Mouse (Mus musculus) stomach, postnatal 0 days (tissue): Measurements from ENCODE around the gene Wdsub1. TPM values are rescaled to one million over a fixed set of nuclear protein-coding genes. Genes with fewer than 3 reads are reported as not detected.

Source experiments
- ATAC-seq: fragments of 200-750 bp; cut with Nextera tagmentation; 2 replicates; pipeline ENCODE4 v1.8.0; 2017; ENCODE audit not compliant: low FRiP score, low TSS enrichment
- DNase-seq: peaks from one replicate; pipeline ENCODE4 v3.0.0-alpha.2; 2016; ENCODE audit warnings: low spot score
- H3K27ac ChIP-seq: fragments of 300-500 bp; sonication (generic); replicated peaks from 2 replicates; pipeline ENCODE4 v1.5.1; 2014; ENCODE audit warnings: mild to moderate bottlenecking, control low read depth
- H3K27me3 ChIP-seq: fragments of 300-500 bp; sonication (generic); 2 replicates; pipeline ENCODE4 v1.6.1; 2014; ENCODE audit warnings: low read length; ENCODE audit not compliant: control insufficient read depth, insufficient read depth
- H3K36me3 ChIP-seq: fragments of 300-500 bp; sonication (generic); 2 replicates; pipeline ENCODE4 v1.6.1; 2014; ENCODE audit warnings: low read length, mixed read lengths; ENCODE audit not compliant: control insufficient read depth, insufficient read depth
- H3K4me1 ChIP-seq: fragments of 300-500 bp; sonication (generic); replicated peaks from 2 replicates; pipeline ENCODE4 v1.6.1; 2014; ENCODE audit warnings: antibody characterized with exemption; ENCODE audit not compliant: control insufficient read depth, insufficient read depth
- H3K4me2 ChIP-seq: fragments of 300-500 bp; sonication (generic); replicated peaks from 2 replicates; pipeline ENCODE4 v1.6.1; 2014; ENCODE audit warnings: low read depth, mild to moderate bottlenecking, control low read depth, moderate library complexity
- H3K4me3 ChIP-seq: fragments of 300-500 bp; sonication (generic); 2 replicates; pipeline ENCODE4 v1.5.1; 2014; ENCODE audit warnings: low read depth, low read length, control low read depth
- H3K9ac ChIP-seq: fragments of 300-500 bp; sonication (generic); 2 replicates; pipeline ENCODE4 v1.6.1; 2014; ENCODE audit warnings: mild to moderate bottlenecking, low read length, control low read depth, mixed read lengths
- H3K9me3 ChIP-seq: fragments of 300-500 bp; sonication (generic); 2 replicates; pipeline ENCODE4 v1.6.1; 2016; ENCODE audit warnings: low read length; ENCODE audit not compliant: control insufficient read depth
- CTCF ChIP-seq: IDR thresholded peaks from 2 replicates; pipeline ENCODE4 v1.5.1; 2016; ENCODE audit warnings: antibody characterized with exemption, low read depth, mild to moderate bottlenecking, moderate library complexity
- EP300 ChIP-seq: optimal IDR thresholded peaks from 2 replicates; pipeline ENCODE3; 2016; ENCODE audit warnings: antibody characterized with exemption
- WGBS: fragments of 180-500 bp; shearing (Covaris S2); extraction: QIAGEN DNeasy Blood & Tissue Kit; methylation state at CpG from one replicate; pipeline ENCODE4 v1.1.7; 2014; 5-methylcytosine and 5-hydroxymethylcytosine counted together
- polyA plus RNA-seq: library from polyadenylated mRNA; unstranded; fragments of >200 nt; fragmentation: Nextera tagmentation; extraction: Ambion mirVana; gene quantifications from 2 replicates; pipeline ENCODE4 v1.2.1, GENCODE M21; 2015

The Wdsub1 gene
- polyA plus RNA-seq, 1 experiment from 2014 or later, result 37.2 TPM

GRCm38 (mm10) chr2:59812641-59813040, 69.8 kb downstream of the Wdsub1 start:
- Histone ChIP-seq H3K27me3 (no peaks in the 10 kb centered on the region), H3K4me2 (no peak overlapping the region), H3K27ac (no peak overlapping the region), H3K4me1 (no peaks in the 10 kb centered on the region), H3K4me3 (no peak overlapping the region), H3K36me3 (peaks cover 14% of the 10 kb centered on the region; the same call in 1 of the 2 replicates), H3K9me3 (no peaks in the 10 kb centered on the region), H3K9ac (no peak overlapping the region)
- no peak for ATAC-seq
- DNase-seq, result no peak
- TF ChIP-seq CTCF, result no peak
- TF ChIP-seq EP300, result no peak
- 97% methylated on average over 1 of the region's 1 CpGs for WGBS

GRCm38 (mm10) chr2:59811247-59811646, 71.1 kb downstream of the Wdsub1 start:
- H3K27ac ChIP-seq, result peak overlapping the region; percentile 30; the same call in 1 of the 2 replicates
- no peaks in the 10 kb centered on the region for H3K27me3 ChIP-seq
- H3K4me3 ChIP-seq, result no peak overlapping the region
- no peak for ATAC-seq
- peaks cover 13% of the 10 kb centered on the region for H3K36me3 ChIP-seq
- no peak for TF ChIP-seq EP300
- TF ChIP-seq CTCF, result no peak
- H3K9ac ChIP-seq, result no peak overlapping the region
- no peak for DNase-seq
- no peaks in the 10 kb centered on the region for H3K9me3 ChIP-seq
- WGBS, result 50% methylated on average over 1 of the region's 1 CpGs
- H3K4me2 ChIP-seq, result no peak overlapping the region
- no peaks in the 10 kb centered on the region for H3K4me1 ChIP-seq

DNA sequence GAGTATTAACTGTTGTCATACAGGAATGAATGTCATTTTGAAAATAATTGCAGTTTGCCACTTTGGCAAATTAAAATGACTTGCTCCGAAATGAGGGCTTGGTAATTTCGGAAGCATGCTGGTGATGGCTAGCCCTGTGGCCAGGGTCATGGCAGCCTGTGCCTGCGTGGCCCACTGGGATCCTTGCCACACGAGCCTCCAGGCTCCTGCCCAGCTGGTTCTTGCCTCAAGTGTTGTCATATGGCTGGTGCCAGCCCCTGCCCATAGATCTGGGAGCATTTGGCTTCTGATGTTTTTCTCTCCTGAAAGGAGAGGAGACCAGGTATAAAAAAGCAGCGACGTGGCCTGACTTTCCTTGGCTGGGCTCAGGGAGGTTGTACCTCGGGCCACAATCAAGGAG, 72.4 kb downstream of the Wdsub1 start:
- H3K9ac ChIP-seq, result no peak overlapping the region
- no peaks in the 10 kb centered on the region for H3K27me3 ChIP-seq
- DNase-seq (no peak), ATAC-seq (no peak)
- no peak overlapping the region for H3K27ac ChIP-seq
- no peak overlapping the region for H3K4me2 ChIP-seq
- H3K36me3 ChIP-seq, result peaks cover 18% of the 10 kb centered on the region
- TF ChIP-seq EP300, result no peak
- 88% methylated on average over 7 of the region's 7 CpGs for WGBS
- H3K9me3 ChIP-seq, result no peaks in the 10 kb centered on the region
- H3K4me1 ChIP-seq, result no peaks in the 10 kb centered on the region
- H3K4me3 ChIP-seq, result no peak overlapping the region

GRCm38 (mm10) chr2:59808608-59809007, 73.8 kb downstream of the Wdsub1 start:
- DNase-seq (no peak), ATAC-seq (no peak)
- Histone ChIP-seq H3K4me3 (no peak overlapping the region), H3K27me3 (no peaks in the 10 kb centered on the region), H3K4me1 (no peaks in the 10 kb centered on the region), H3K27ac (no peak overlapping the region), H3K4me2 (no peak overlapping the region), H3K9me3 (no peaks in the 10 kb centered on the region), H3K36me3 (peaks cover 18% of the 10 kb centered on the region), H3K9ac (no peak overlapping the region)
- TF ChIP-seq EP300 (no peak), CTCF (no peak)
- 89% methylated on average over 4 of the region's 4 CpGs for WGBS

DNA sequence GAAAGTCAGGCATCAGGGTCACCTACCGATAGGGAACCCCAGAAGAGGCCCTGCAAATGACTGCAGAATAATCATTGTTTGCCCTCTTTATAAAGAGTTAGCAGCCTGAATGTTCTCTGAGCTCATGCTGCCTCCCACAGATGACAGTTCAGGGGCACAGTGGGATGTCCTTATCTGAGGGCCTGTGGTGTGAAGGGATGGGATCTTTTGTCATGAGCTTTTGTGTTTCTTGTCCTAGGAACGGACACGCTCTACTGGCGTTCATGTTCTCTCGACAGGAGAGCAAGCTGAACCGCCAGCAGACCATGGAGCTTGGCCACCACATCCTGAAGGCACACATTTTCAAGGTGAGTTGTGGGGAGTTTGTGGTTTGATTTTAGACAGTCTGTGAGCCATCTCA, 76.4 kb downstream of the Wdsub1 start:
- no peak overlapping the region for H3K4me2 ChIP-seq
- no peak overlapping the region for H3K9ac ChIP-seq
- no peak overlapping the region for H3K27ac ChIP-seq
- no peak for ATAC-seq
- TF ChIP-seq EP300, result no peak
- no peak for TF ChIP-seq CTCF
- peaks cover 18% of the 10 kb centered on the region for H3K36me3 ChIP-seq
- no peak overlapping the region for H3K4me3 ChIP-seq
- no peaks in the 10 kb centered on the region for H3K4me1 ChIP-seq
- no peaks in the 10 kb centered on the region for H3K27me3 ChIP-seq
- DNase-seq, result no peak
- no peaks in the 10 kb centered on the region for H3K9me3 ChIP-seq
- 79% methylated on average over 6 of the region's 6 CpGs for WGBS

DNA sequence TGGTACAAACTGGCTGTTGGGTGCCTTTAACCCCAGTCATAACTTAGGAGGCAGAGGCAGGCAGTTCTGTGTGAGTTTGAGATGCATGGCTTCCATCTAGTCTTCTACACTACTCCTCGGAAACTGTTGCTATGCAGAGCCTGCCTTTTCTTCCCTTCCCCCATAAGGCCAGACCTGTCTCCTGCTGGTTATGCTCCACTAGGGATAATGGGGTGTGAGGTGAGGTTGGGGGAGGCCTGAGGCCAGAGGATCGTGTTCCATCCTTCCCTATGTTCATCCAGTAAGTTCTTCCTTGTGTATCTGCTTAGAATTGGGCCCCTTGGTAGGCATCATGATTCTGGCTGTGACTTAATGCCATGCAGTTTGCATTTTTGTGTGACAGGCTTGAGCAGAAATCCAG, 76.8 kb downstream of the Wdsub1 start:
- peaks cover 16% of the 10 kb centered on the region for H3K36me3 ChIP-seq
- no peak for TF ChIP-seq EP300
- TF ChIP-seq CTCF, result no peak
- H3K4me1 ChIP-seq, result no peaks in the 10 kb centered on the region
- no peaks in the 10 kb centered on the region for H3K27me3 ChIP-seq
- no peaks in the 10 kb centered on the region for H3K9me3 ChIP-seq
- H3K9ac ChIP-seq, result no peak overlapping the region
- no peak overlapping the region for H3K4me2 ChIP-seq
- WGBS, result 77% methylated on average over 2 of the region's 2 CpGs
- DNase-seq (no peak), ATAC-seq (no peak)
- no peak overlapping the region for H3K27ac ChIP-seq
- no peak overlapping the region for H3K4me3 ChIP-seq
